Mouse (Mus musculus): ENCODE data around the gene Erp27. TPM values are rescaled to one million over a fixed set of nuclear protein-coding genes. Genes with fewer than 3 reads are reported as not detected.
A peak's percentile ranks its signal among the peaks of the same experiment; 100 is the strongest.

Gene Erp27
- polyA plus RNA-seq, 2 experiments, result 0.52 to 0.69 TPM

DNA sequence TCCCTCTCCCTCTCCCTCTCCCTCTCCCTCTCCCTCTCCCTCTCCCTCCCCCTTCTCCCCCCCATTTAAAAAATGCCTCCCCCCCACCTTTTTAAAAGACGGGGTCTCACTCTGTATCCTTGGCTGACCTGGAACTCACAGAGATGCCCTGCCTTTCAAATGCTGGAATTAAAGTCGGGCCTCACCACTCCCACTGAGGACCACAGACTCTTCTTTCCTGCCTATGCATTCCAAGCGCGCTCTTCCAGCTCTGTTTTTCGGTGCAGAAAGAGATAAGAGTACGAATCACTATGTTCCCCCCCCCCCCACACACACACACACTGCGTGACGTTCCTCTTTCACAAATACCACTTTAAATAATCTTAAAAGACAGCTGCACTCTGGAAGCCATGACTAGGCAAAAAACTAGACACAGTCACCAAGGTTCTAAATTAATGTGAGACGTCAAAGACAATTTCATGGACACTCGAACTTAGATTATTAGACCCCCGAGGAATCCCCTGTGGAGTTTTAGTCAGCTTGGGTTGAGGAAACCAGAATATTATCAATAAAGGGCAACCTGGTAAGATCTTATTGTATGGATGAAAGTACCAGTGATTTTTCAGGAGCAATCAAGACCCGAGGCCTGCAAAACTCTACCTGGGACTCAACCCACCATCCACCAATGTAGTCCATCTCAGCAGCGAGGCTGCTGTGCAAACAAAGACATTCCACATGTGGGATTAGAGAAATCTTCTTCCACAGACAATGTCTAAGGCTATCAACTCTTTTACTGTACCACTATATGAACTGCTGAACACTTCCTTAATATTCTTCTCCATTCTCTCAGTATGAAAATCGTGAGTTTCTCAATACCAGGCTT, 17.6 kb upstream of the Erp27 start:
- no peak for TF ChIP-seq POLR2A (IDR thresholded peaks at IDR 0.05; ENCODE audit: borderline replicate concordance, extremely low read depth, insufficient read depth, insufficient read length)
- WGBS, result 76% methylated on average over 14 of the region's 14 CpGs
- DNase-seq (ENCODE audit: low spot score) (no peak), ATAC-seq (ENCODE audit: low FRiP score, low read depth) (no peak)
- Histone ChIP-seq H3K4me3 (replicated peaks; ENCODE audit: low read length) (no peak overlapping the region), H3K9me3 (ENCODE audit: control insufficient read depth, low read length) (no peaks in the 10 kb centered on the region), H3K36me3 (ENCODE audit: control insufficient read depth, insufficient read depth, low read length) (no peaks in the 10 kb centered on the region), H3K4me2 (replicated peaks; ENCODE audit: low read depth, low read length, severe bottlenecking) (0 out of 2 replicates have a peak overlapping the region, but pooled peaks have one; percentile 26), H3K27ac (replicated peaks; ENCODE audit: low read depth, low read length) (peak overlapping the region; percentile 85), H3K27me3 (ENCODE audit: control insufficient read depth, insufficient read depth, low read length) (no peaks in the 10 kb centered on the region), H3K9ac (ENCODE audit: low read depth, low read length, severe bottlenecking) (no peak overlapping the region), H3K4me1 (ENCODE audit: control insufficient read depth, insufficient read depth, low read length) (peaks cover 30% of the 10 kb centered on the region)

DNA sequence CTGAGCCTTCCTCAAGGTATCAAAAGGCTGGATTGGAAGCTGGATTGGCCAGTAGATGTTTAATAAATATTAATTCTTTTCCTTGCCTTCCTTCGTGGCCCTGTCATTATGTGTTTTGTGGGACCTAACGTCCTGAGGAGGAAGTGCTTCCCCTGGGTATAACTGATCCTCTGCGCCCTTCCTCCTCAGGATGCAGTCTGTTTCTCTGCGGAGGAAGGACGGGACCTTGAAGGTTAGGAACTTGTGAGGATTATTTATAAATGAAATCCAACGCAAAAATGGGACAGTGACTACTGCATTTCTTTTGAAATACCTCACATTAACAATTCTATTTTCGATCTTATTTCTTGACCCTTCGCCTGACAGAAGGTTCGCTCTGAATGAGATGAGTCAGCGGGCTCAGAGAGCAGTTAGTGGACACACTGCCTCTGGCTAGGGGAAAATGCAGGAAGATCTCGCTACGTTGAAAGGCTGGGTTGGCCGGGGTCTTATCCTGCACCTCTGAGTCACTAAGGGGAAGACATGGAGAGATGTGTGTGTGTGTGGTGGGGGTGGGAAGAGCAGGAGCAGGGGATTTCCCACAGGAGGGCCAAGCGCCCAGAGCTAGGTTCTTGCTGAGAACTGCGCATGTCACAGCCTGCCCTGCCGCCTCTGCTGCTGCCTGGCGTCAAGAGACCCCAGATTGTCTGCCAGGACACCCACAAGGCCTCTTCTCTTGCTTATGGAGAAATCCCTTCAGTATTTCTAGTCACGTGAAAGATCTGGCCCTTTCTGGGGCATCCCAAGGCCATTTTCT, 16.5 kb upstream of the Erp27 start:
- H3K9ac ChIP-seq (ENCODE audit: low read depth, low read length, severe bottlenecking), result no peak overlapping the region
- no peak overlapping the region for H3K4me3 ChIP-seq (replicated peaks; ENCODE audit: low read length)
- H3K27me3 ChIP-seq (ENCODE audit: control insufficient read depth, insufficient read depth, low read length), result no peaks in the 10 kb centered on the region
- TF ChIP-seq POLR2A (IDR thresholded peaks at IDR 0.05; ENCODE audit: borderline replicate concordance, extremely low read depth, insufficient read depth, insufficient read length), result no peak
- WGBS, result 72% methylated on average over 18 of the region's 18 CpGs
- peak; percentile 24 for DNase-seq (ENCODE audit: low spot score)
- no peaks in the 10 kb centered on the region for H3K36me3 ChIP-seq (ENCODE audit: control insufficient read depth, insufficient read depth, low read length)
- ATAC-seq (ENCODE audit: low FRiP score, low read depth), result no peak
- peaks cover 30% of the 10 kb centered on the region for H3K4me1 ChIP-seq (ENCODE audit: control insufficient read depth, insufficient read depth, low read length)
- H3K4me2 ChIP-seq (replicated peaks; ENCODE audit: low read depth, low read length, severe bottlenecking), result no peak overlapping the region
- no peaks in the 10 kb centered on the region for H3K9me3 ChIP-seq (ENCODE audit: control insufficient read depth, low read length)
- no peak overlapping the region for H3K27ac ChIP-seq (replicated peaks; ENCODE audit: low read depth, low read length)

DNA sequence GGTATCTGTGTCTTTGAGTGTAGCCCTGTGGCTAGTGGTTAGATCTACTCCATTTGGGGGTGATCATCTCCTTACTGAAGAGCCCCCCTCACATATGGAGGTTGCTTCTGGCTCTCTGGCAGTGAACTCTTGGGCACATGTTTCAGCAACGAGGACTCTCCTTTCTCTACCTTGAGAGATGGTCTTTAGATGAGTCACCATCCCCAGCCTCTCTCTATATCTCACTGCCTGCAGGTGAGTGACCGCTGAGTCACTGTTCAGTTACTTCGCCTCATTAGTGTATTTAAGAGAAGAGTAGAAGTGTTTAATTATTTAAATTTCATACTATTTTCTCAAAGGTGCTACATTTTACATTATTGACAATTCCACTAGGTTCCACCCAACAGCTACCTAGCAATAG, 15.1 kb upstream of the Erp27 start:
- peaks cover 26% of the 10 kb centered on the region for H3K4me1 ChIP-seq (ENCODE audit: control insufficient read depth, insufficient read depth, low read length)
- H3K4me2 ChIP-seq (replicated peaks; ENCODE audit: low read depth, low read length, severe bottlenecking), result no peak overlapping the region
- 82% methylated on average over 3 of the region's 3 CpGs for WGBS
- no peak overlapping the region for H3K27ac ChIP-seq (replicated peaks; ENCODE audit: low read depth, low read length)
- ATAC-seq (ENCODE audit: low FRiP score, low read depth) (no peak), DNase-seq (ENCODE audit: low spot score) (no peak)
- TF ChIP-seq POLR2A (IDR thresholded peaks at IDR 0.05; ENCODE audit: borderline replicate concordance, extremely low read depth, insufficient read depth, insufficient read length), result no peak
- H3K4me3 ChIP-seq (replicated peaks; ENCODE audit: low read length), result no peak overlapping the region
- H3K9ac ChIP-seq (ENCODE audit: low read depth, low read length, severe bottlenecking), result no peak overlapping the region
- H3K9me3 ChIP-seq (ENCODE audit: control insufficient read depth, low read length), result no peaks in the 10 kb centered on the region
- no peaks in the 10 kb centered on the region for H3K36me3 ChIP-seq (ENCODE audit: control insufficient read depth, insufficient read depth, low read length)
- H3K27me3 ChIP-seq (ENCODE audit: control insufficient read depth, insufficient read depth, low read length), result no peaks in the 10 kb centered on the region

DNA sequence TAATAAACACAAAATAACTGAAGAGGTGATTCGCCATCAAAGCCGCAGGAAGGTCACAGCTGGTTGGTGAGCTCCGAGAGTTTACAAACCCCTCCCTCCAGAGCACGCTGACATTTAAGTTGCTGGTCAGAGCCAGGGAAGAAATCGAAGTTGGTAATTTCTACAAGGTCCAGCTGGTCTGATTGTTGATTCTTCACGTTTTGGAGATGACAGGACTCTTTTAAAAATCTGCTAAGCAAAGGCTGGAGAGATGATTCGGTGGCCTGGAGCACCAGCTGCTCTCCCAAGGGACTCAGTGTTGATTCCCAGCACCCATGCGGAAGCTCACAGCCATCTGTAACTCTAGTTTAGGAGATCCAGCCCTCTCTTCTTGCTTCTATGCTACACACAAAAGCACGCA, 14.4 kb upstream of the Erp27 start:
- ATAC-seq (ENCODE audit: low FRiP score, low read depth), result no peak
- DNase-seq (ENCODE audit: low spot score), result no peak
- no peak overlapping the region for H3K4me2 ChIP-seq (replicated peaks; ENCODE audit: low read depth, low read length, severe bottlenecking)
- TF ChIP-seq POLR2A (IDR thresholded peaks at IDR 0.05; ENCODE audit: borderline replicate concordance, extremely low read depth, insufficient read depth, insufficient read length), result no peak
- peaks cover 25% of the 10 kb centered on the region for H3K4me1 ChIP-seq (ENCODE audit: control insufficient read depth, insufficient read depth, low read length)
- no peaks in the 10 kb centered on the region for H3K9me3 ChIP-seq (ENCODE audit: control insufficient read depth, low read length)
- H3K27ac ChIP-seq (replicated peaks; ENCODE audit: low read depth, low read length), result no peak overlapping the region
- no peak overlapping the region for H3K4me3 ChIP-seq (replicated peaks; ENCODE audit: low read length)
- no peaks in the 10 kb centered on the region for H3K36me3 ChIP-seq (ENCODE audit: control insufficient read depth, insufficient read depth, low read length)
- 79% methylated on average over 9 of the region's 9 CpGs for WGBS
- H3K27me3 ChIP-seq (ENCODE audit: control insufficient read depth, insufficient read depth, low read length), result no peaks in the 10 kb centered on the region
- no peak overlapping the region for H3K9ac ChIP-seq (ENCODE audit: low read depth, low read length, severe bottlenecking)

DNA sequence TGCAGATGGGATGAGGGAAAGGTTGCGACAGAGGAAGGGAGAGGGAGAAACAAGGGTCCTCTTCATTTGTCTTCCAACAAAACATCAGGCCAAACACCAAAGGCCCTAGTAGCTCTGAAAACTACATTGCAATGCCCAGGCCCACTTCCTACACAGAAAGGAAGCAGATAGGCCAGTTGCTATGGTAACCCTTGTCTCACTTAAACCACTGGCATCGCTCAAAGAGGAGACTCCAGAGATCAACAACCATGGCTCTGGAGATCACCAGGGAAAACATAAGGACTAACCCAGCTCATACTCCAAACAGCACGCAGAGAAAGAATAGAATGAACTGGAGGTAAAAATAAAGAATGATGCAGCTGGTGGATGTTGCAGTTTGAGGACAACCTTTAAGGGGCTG, 13.3 kb upstream of the Erp27 start:
- no peak overlapping the region for H3K4me2 ChIP-seq (replicated peaks; ENCODE audit: low read depth, low read length, severe bottlenecking)
- peaks cover 22% of the 10 kb centered on the region for H3K4me1 ChIP-seq (ENCODE audit: control insufficient read depth, insufficient read depth, low read length)
- H3K27me3 ChIP-seq (ENCODE audit: control insufficient read depth, insufficient read depth, low read length), result no peaks in the 10 kb centered on the region
- TF ChIP-seq POLR2A (IDR thresholded peaks at IDR 0.05; ENCODE audit: borderline replicate concordance, extremely low read depth, insufficient read depth, insufficient read length), result no peak
- WGBS, result 85% methylated on average over 3 of the region's 3 CpGs
- H3K4me3 ChIP-seq (replicated peaks; ENCODE audit: low read length), result no peak overlapping the region
- DNase-seq (ENCODE audit: low spot score), result no peak
- no peaks in the 10 kb centered on the region for H3K9me3 ChIP-seq (ENCODE audit: control insufficient read depth, low read length)
- no peak overlapping the region for H3K9ac ChIP-seq (ENCODE audit: low read depth, low read length, severe bottlenecking)
- ATAC-seq (ENCODE audit: low FRiP score, low read depth), result no peak
- H3K27ac ChIP-seq (replicated peaks; ENCODE audit: low read depth, low read length), result no peak overlapping the region
- no peaks in the 10 kb centered on the region for H3K36me3 ChIP-seq (ENCODE audit: control insufficient read depth, insufficient read depth, low read length)

Data from limb, embryonic 14.5 days (tissue).